Mouse (Mus musculus) heart, postnatal 0 days (tissue): ENCODE results near the gene Atp5e. TPM values are rescaled to one million over a fixed set of nuclear protein-coding genes. Genes with fewer than 3 reads are reported as not detected.

Experiments used
- ATAC-seq: fragments of 200-750 bp; cut with Nextera tagmentation; 2 replicates; pipeline ENCODE4 v1.8.0; 2017; ENCODE audit warnings: low read depth, moderate number of reproducible peaks, moderate library complexity; ENCODE audit not compliant: insufficient read depth
- DNase-seq: peaks from one replicate; pipeline ENCODE4 v3.0.0-alpha.2; 2016; ENCODE audit warnings: low spot score
- H3K27ac ChIP-seq: fragments of 300-500 bp; sonication (generic); 2 replicates; pipeline ENCODE4 v1.5.1; 2014; ENCODE audit warnings: low read depth, mild to moderate bottlenecking
- H3K27me3 ChIP-seq: fragments of 300-500 bp; sonication (generic); 2 replicates; pipeline ENCODE4 v1.6.1; 2014; ENCODE audit warnings: low read length, mixed read lengths; ENCODE audit not compliant: control insufficient read depth, insufficient read depth
- H3K36me3 ChIP-seq: fragments of 300-500 bp; sonication (generic); replicated peaks from 2 replicates; pipeline ENCODE4 v1.6.1; 2014; ENCODE audit warnings: low read length, mixed read lengths; ENCODE audit not compliant: control insufficient read depth, insufficient read depth
- H3K4me1 ChIP-seq: fragments of 300-500 bp; sonication (generic); 2 replicates; pipeline ENCODE4 v1.6.1; 2014; ENCODE audit warnings: antibody characterized with exemption; ENCODE audit not compliant: control insufficient read depth, insufficient read depth
- H3K4me2 ChIP-seq: fragments of 300-500 bp; sonication (generic); 2 replicates; pipeline ENCODE4 v1.6.1; 2014; ENCODE audit warnings: low read depth, mild to moderate bottlenecking, low read length, moderate library complexity
- H3K4me3 ChIP-seq: fragments of 300-500 bp; sonication (generic); 2 replicates; pipeline ENCODE4 v1.5.1; 2014; ENCODE audit warnings: low read depth, low read length
- H3K9ac ChIP-seq: fragments of 300-500 bp; sonication (generic); replicated peaks from 2 replicates; pipeline ENCODE4 v1.6.1; 2014; ENCODE audit warnings: low read depth, low read length, mixed read lengths
- H3K9me3 ChIP-seq: fragments of 300-500 bp; sonication (generic); replicated peaks from 2 replicates; pipeline ENCODE4 v1.6.1; 2016; ENCODE audit warnings: low read length; ENCODE audit not compliant: control insufficient read depth
- CTCF ChIP-seq: IDR thresholded peaks from 2 replicates; pipeline ENCODE4 v1.5.1; 2016; ENCODE audit warnings: antibody characterized with exemption, control low read depth, low read depth
- EP300 ChIP-seq: IDR thresholded peaks from 2 replicates; pipeline ENCODE4 v1.6.1; 2016; ENCODE audit warnings: antibody characterized with exemption, low read depth
- WGBS: fragments of 180-500 bp; shearing (Covaris S2); extraction: QIAGEN DNeasy Blood & Tissue Kit; methylation state at CpG from one replicate; pipeline ENCODE4 v1.1.7; 2014; 5-methylcytosine and 5-hydroxymethylcytosine counted together
- polyA plus RNA-seq: library from polyadenylated mRNA; unstranded; fragments of >200 nt; fragmentation: Nextera tagmentation; extraction: Ambion mirVana; gene quantifications from 2 replicates; pipeline ENCODE4 v1.2.1, GENCODE M21; 2015
- total RNA-seq: library from RNA; depleted of rRNA; stranded (reverse); fragments of >200 nt; gene quantifications from 2 replicates; pipeline ENCODE4 v1.2.3, GENCODE M21; 2014; ENCODE audit warnings: low replicate concordance

Gene Atp5e
- total and polyA plus RNA-seq, 2 experiments from 2014 or later: 1,121 to 2,030 TPM

GRCm38 (mm10) chr2:174437697-174437982, 26.3 kb downstream of the Atp5e start:
- Histone ChIP-seq H3K4me3 (no peak overlapping the region; the same call in 1 of the 2 replicates), H3K9me3 (no peaks in the 10 kb centered on the region), H3K9ac (no peak overlapping the region), H3K4me1 (peaks cover 19% of the 10 kb centered on the region), H3K36me3 (0 out of 2 replicates have a peak, but pooled peaks cover 7% of the 10 kb centered on the region), H3K27me3 (no peaks in the 10 kb centered on the region), H3K4me2 (peak overlapping the region; percentile 79), H3K27ac (peak overlapping the region; percentile 18; the same call in 1 of the 2 replicates)
- WGBS: 96% methylated on average over 4 of the region's 4 CpGs
- ATAC-seq (no peak), DNase-seq (no peak)
- TF ChIP-seq EP300: no peak
- no peak for TF ChIP-seq CTCF

- Histone ChIP-seq H3K27ac (no peak overlapping the region), H3K4me3 (no peak overlapping the region), H3K4me2 (peak overlapping the region; percentile 79; the same call in 1 of the 2 replicates), H3K27me3 (no peaks in the 10 kb centered on the region), H3K36me3 (0 out of 2 replicates have a peak, but pooled peaks cover 7% of the 10 kb centered on the region), H3K9me3 (no peaks in the 10 kb centered on the region), H3K4me1 (peaks cover 14% of the 10 kb centered on the region), H3K9ac (no peak overlapping the region)
- 92% methylated on average over 7 of the region's 7 CpGs for WGBS
- DNase-seq (no peak), ATAC-seq (no peak)
- TF ChIP-seq EP300 (no peak), CTCF (no peak)
Measured at GRCm38 (mm10) chr2:174436916-174437696, 26.8 kb downstream of the Atp5e start.

DNA sequence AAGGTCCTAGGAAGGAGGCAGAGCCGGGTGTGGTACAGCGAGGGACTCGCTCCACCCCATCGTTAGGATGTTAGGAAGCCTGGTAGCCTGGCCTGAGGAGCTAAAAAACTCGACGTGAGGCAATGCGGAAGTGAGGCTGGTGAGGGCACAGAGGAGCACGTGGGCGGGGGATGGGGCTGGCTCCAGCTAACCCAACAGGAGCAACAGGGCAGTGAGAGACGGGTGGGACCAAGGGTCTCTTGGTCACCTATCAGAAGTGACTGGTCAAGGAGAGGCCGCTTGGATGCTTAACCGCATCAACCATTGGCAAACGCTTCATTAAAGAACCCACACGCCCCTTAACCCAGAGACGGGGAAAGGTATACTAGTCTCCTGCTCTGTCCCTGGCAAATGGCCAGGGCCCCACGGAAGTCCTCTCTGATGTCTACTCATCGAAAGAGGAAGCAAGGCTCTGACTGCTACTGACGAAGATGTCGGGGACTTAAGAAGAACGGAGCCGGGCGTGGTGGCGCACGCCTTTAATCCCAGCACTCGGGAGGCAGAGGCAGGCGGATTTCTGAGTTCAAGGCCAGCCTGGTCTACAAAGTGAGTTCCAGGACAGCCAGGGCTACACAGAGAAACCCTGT, 27.7 kb downstream of the Atp5e start:
- no peak for DNase-seq

GRCm38 (mm10) chr2:174434943-174435342, 29.0 kb downstream of the Atp5e start:
- Histone ChIP-seq H3K4me1 (peaks cover 14% of the 10 kb centered on the region), H3K9ac (no peak overlapping the region), H3K9me3 (no peaks in the 10 kb centered on the region), H3K4me2 (no peak overlapping the region), H3K36me3 (peaks cover 7% of the 10 kb centered on the region; the same call in 1 of the 2 replicates), H3K27me3 (no peaks in the 10 kb centered on the region), H3K27ac (no peak overlapping the region), H3K4me3 (no peak overlapping the region)
- TF ChIP-seq CTCF (no peak), EP300 (no peak)
- ATAC-seq: no peak
- 94% methylated on average over 9 of the region's 9 CpGs for WGBS
- DNase-seq: no peak

More for the DNA sequence above, 27.7 kb downstream of the Atp5e start:
- no peak for TF ChIP-seq EP300
- no peak for TF ChIP-seq CTCF
- no peaks in the 10 kb centered on the region for H3K27me3 ChIP-seq
- no peak overlapping the region for H3K9ac ChIP-seq
- 0 out of 2 replicates have a peak, but pooled peaks cover 7% of the 10 kb centered on the region for H3K36me3 ChIP-seq
- H3K27ac ChIP-seq: no peak overlapping the region
- no peak for ATAC-seq
- peaks cover 14% of the 10 kb centered on the region for H3K4me1 ChIP-seq
- 80% methylated on average over 26 of the region's 26 CpGs for WGBS
- H3K4me2 ChIP-seq: no peak overlapping the region
- H3K9me3 ChIP-seq: no peaks in the 10 kb centered on the region
- H3K4me3 ChIP-seq: no peak overlapping the region

DNA sequence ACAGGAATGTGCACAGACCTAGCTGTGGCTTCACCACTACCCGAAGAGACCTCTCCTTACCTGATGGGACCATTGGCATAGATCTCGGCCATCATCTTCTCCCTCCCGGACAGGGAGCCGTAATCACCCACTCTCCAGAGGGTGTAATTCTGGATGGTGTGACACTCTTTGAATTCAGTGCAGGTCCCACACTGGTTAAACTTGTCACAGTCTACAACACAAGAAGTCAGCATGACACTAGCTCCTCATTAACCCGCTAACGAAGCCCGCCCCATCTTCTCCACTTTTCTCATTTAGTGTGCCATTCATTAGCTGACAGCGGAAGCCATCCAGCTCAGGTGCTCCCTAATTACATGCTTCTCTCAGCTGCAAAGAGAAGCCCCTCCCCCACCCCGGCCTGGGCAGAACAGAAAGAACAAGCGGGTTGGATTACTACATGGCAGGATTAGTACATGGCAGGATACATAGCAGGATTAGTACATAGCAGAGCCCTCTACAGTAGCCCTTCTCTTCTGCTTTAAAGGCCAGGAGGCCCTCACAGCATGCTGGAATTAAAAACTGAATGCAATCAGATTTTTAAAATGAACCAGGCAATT, 34.8 kb downstream of the Atp5e start:
- Histone ChIP-seq H3K4me3 (no peak overlapping the region), H3K36me3 (peaks cover 53% of the 10 kb centered on the region), H3K9me3 (no peaks in the 10 kb centered on the region), H3K9ac (no peak overlapping the region), H3K27ac (no peak overlapping the region), H3K4me2 (no peak overlapping the region), H3K4me1 (no peaks in the 10 kb centered on the region), H3K27me3 (no peaks in the 10 kb centered on the region)
- ATAC-seq: no peak
- 90% methylated on average over 10 of the region's 10 CpGs for WGBS
- DNase-seq: no peak
- TF ChIP-seq CTCF (no peak), EP300 (no peak)
